Mouse (Mus musculus) cerebellum, adult 8-10 months (tissue): ENCODE data around the gene Gstt4.
"Not testable (repeated sequence)": the region's sequence is repeated elsewhere in the genome, so short reads cannot be mapped to it uniquely, and the experiment has no call there.

ENCODE experiments used
- DNase-seq: peaks from one replicate; pipeline ENCODE4 v3.0.0; 2022

Gene Gstt4

DNA sequence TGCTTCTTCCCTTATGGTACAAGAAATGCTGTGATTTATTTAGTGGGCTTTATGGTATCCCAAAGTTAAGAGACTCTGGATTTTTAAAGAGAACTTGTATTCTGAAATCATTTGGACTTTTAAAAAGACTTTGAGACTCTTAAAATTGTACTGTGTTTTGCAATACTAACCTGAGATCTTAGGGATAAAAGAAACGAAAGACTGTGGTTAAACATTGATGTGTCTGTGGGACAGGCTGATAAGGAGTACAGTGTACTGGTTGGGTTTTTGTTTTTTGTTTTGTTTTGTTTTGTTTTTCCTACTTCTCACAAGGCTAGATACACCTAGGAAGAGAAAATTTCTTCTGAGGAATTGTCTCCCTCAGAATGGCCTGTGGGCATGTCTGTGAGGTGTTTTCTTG lies 36.9 kb downstream of the Gstt4 start:
- DNase-seq, result no peak

DNA sequence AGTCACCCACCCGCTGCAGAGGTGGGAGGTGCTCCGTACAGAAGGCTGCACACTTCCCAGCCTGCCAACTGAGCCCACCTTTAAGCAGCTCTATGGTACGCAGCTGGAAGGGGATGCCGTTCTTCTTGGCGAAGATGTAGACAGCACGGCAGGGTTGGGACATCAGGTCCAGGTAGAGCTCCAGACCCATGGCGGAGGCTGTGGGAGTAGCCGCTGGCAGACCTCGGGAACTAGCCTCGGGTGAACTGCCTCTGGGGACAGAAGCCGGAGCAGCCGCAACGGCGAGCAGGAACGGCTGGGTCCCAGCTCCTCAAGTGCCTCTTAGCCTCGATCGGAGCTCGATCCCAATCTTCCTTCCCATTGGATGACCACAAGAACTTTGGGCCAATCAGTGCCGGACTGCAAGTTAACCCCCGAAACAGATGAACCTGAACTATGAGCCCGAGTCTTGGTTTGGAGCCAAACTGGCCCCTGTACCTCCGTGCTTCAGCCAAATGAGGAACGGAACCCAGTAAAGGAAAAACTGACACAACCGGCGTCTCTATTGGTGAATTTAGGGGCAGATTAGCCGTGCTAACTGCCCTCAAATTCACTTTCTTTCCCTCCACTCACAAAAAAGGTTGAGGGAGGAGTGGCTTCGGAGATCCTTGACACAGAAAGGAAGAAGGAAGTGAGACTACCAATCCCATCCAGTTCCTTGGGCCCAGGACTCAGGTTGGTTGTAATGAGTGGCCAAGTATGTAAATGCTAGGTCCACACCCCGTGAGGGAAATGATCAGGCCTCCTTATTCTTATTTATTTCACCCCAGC lies 41.4 kb downstream of the Gstt4 start, which contains the start of the genes Gm20441 and Gstt3:
Gm20441 (minus strand) TSS at position 186 of the 810 bp plus-strand sequence.
Gstt3 (minus strand) TSS at position 646 of the 810 bp plus-strand sequence.
- DNase-seq, result no peak

DNA sequence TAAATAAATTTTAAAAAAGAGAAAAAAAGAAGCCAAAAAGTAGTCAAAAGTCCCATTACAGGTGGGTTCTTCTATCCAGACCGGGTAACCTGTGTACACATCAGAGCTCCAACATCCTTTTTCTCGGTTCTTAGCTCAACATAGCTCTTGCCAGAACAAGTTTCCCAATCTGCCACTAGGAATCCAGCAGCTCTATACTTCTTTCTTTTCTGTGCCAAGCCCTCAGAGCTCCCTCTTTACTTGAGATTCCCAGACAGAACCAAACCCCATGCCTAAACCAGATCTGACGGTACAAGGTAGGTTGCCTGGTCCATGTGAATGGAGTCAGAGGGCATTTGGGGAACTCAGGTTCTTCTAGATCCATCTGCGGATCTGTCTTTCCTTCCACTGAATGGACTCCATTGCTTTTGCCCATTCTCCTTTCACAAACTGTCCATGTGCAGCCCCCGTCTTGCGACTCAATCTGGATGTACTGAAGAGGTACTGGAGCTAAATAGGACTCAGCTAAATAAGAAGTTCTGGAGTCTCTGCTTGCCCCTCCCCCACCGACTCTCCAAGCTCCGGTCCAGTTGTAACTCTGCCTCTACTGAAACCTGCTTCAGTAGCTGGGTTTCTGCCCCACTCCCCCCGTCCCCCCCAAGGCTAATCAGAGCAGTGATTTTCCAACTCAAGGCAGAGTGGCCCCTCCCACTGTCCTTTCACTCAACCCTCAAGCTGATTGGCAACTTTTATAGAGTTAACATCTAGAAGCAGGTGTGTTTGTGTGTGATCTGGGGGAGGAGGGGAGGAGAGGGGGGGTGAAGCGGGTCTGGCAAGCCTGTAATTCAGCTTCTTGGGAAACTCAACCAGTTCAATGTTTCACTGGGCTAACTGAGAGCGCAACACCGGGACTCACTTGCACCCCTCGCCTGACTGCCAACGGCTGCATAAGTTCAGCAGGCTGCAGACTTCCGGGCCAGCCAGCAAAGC lies 42.9 kb downstream of the Gstt4 start:
- no peak for DNase-seq

DNA sequence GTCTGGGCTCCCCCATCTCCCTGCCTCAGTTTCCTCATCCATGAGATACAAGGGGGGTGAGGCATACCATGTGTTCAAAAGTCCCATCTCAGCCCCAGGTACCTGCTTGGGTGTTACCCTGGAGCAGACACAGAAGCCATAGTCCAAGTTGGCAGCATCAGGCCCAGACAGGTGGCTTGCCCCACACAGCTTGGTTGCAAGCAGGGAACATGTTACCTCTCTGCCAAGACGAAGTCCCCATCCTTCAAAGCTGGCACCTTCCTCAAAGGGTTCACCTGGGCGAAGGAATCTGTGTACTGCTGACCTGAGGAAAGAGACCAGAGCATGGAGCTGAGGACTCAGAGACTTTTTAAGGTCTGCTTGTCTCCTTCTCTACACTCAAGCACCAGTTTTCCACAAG lies 44.5 kb downstream of the Gstt4 start:
- no peak for DNase-seq

DNA sequence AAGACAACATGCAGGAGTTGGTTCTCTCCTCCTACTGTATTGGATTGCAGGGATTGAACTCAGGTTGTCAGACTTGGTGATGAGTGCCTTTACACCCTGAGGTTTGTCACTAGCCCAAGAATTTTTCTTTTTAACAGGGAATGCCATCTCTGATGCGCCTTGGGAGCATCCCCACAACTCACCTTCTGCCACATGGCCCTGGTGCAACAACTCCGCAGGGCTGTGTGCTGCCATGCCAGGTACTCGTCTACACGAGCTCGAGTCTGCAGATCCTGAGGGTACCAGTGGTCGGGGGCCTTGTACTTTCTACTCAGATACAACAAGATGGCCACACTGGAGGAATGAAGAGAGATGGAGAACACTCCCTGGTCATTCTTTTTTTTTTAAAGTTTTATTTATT lies 45.8 kb downstream of the Gstt4 start:
- DNase-seq, result no peak

DNA sequence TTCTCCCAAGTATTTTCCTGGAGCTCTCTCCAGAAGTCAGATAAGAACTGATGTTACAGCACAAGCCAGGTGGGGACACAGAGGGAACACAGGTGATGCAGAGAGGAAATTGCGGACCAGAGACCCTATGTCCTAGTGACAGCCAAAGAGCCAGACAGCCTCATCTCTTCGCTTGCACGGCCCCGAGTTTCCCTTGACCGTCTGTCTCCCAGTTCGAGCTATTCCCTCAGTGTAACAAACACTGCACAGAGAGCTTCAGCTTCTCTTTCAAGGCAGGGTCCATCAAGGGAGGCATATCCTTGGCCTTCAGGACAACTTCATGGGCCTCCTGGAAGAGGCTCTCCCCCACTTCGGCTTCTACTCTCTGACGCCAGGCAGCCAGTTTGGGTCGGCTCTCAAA lies 47.8 kb downstream of the Gstt4 start:
- no peak for DNase-seq

DNA sequence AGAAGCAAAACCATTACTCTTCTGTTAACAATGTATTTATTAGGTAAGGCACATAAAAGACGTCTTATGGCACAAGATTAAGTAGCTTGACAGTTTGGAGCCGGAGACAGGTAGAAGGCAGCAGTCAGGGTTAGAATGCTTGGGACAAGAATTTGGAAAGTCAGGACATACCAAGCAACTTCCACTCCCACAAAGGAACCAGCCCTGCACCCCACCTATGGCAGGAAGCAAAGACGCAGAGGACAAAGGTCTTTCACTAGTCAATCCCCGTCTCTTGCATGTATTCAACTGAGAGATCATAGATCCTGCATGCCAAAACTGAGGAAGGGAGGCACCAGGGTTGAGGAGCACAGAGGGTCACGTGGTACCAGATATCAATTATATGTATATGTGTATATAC lies 48.2 kb downstream of the Gstt4 start:
- no peak for DNase-seq

DNA sequence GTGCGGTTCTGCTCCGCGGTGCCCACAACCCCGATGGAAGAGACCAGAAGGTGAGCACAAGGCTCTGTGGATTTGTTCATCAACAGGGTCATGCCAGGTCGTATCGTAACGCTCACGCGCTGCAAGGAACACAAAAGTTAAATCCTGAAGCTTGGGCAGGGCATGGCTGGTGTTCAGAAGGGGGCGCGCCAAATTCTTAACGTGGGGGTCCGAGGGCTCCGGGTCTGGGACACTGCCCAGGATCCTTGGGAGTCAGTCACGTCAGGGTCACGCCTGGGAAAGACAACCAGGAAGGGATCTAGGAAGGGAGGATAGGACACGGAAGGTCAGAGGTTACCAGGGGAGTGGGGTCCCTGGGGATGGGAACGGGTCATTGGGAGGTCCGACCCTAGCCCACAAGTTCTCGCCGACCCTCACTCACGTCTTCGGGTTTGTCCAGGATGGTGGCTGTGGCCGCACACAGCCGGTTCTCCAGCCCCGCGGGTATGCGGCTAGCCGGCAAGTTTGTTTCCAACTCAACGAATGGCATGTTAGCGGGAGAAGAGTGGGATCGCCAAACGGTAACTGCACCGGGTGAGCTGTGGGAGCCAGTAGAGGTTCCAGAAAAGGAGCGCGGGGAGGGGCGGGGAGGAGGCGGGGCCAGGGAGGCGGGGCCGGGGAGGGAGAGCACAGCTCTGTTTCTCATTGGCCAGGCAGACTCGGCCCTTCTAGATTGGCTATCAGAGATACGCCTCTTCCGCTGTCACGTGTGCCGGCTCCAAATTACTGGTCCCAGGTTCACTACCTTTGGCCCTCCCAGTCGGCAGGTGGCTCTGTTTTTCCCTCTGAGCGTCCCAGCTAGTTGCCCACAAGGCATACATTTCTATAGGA lies 49.3 kb downstream of the Gstt4 start, which contains the start of gene Ddt:
Ddt (minus strand) TSS at position 620 of the 870 bp plus-strand sequence.
- DNase-seq, result peak; percentile 82

DNA sequence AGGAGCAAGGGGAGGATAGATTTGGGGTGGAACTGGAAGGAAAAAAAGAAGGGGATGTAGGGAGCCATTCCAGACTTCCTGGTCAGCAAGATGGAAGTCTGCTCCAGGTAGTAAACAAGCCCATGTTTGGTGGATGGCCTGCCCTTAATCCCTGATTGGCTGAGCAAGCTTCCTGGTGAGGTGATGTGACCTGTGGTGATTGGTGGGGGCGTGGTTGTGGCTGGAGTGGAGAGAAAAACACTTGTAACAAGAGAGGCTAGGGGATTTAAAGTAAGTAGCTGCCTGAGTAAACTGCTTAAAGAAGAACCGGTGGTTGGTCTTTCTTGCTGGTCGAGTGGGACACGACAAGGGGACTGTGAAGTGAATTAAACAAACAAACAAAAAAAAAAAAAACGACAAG lies 54.6 kb downstream of the Gstt4 start:
- not testable (repeated sequence) for DNase-seq

DNA sequence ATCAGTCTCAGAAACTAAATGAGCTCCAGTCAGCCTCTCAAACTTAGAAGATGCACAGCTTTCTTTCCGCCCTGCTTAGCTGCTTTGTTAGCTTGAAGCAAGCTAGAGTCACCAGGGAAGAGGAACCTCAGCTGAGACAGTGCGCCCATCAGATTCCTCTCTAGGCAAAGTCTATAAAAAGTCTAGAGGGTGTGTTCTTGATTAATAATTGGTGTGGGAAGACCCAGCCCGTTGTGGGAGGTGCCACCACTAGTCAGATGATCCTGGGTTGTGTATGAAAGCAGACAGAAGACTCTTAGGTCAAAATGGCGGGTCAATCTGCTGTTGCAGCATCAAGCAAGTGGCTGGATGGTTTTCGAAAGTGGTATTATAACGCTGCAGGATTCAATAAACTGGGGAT lies 55.5 kb downstream of the Gstt4 start:
- DNase-seq, result no peak
